17 mouse cellular contexts compared by ENCODE assay signal in genomic region chr17:67723175-67724067, GRCm38 (mm10). TPM values are rescaled to one million over a fixed set of nuclear protein-coding genes. Genes with fewer than 3 reads are reported as not detected.
A peak's percentile ranks its signal among the peaks of the same experiment; 100 is the strongest.
DNase-seq lines count a peak whose midpoint lies in the region; ATAC-seq and TF ChIP-seq lines count a peak whose summit lies in the region.
"Had no signal": no experiment of that assay in that cellular context is flagged by ENCODE, and none has a peak within 500 bp of the region (broad histone marks: within the 10 kb centered on the region; RNA-seq: fewer than 3 reads in every experiment).

No protein-coding gene starts in this region.

- 0 out of 2 replicates have a peak, but pooled peaks have one; percentile 24 for ATAC-seq in hindbrain, embryonic 15.5 days (ENCODE audit: low FRiP score, low read depth)
- no peak for ATAC-seq in hindbrain, embryonic 11.5 days (ENCODE audit: low FRiP score)
- ATAC-seq in midbrain, postnatal 0 days (ENCODE audit: low FRiP score): no peak
- no peak for ATAC-seq in midbrain, embryonic 14.5 days (ENCODE audit: low FRiP score, low TSS enrichment)
- ATAC-seq in hindbrain, embryonic 16.5 days: peak; percentile 73
- ATAC-seq in stomach, embryonic 15.5 days (ENCODE audit: insufficient read depth, low FRiP score, low read depth): no peak
- ATAC-seq: liver, postnatal 0 days had no signal

- no peak overlapping the region for H3K4me3 ChIP-seq in hindbrain, embryonic 15.5 days
- no peak overlapping the region for H3K4me3 ChIP-seq in hindbrain, embryonic 11.5 days (ENCODE audit: low read depth, low read length)
- no peak overlapping the region for H3K4me3 ChIP-seq in midbrain, postnatal 0 days (ENCODE audit: low read depth, low read length)
- H3K4me3 ChIP-seq in midbrain, embryonic 14.5 days (replicated peaks; ENCODE audit: low read depth, low read length): no peak overlapping the region
- no peak overlapping the region for H3K4me3 ChIP-seq in hindbrain, embryonic 16.5 days (ENCODE audit: low read length)
- no peak overlapping the region for H3K4me3 ChIP-seq in stomach, embryonic 15.5 days (replicated peaks)

- no peak for DNase-seq in hindbrain, embryonic 11.5 days (ENCODE audit: low spot score)
- DNase-seq in midbrain, postnatal 0 days (ENCODE audit: low spot score): peak; percentile 38
- no peak for DNase-seq in midbrain, embryonic 14.5 days
- DNase-seq in left cerebral cortex, adult 18-20 months (ENCODE audit: low spot score in 2 of 2): no peak
- DNase-seq: cerebellum, adult 9-11 months; embryo, embryonic 11 days; gastrocnemius, postnatal 14 days; kidney, adult 2 months; kidney, postnatal 14 days; liver; liver, postnatal 0 days; spleen, adult 18-20 months; thymus, postnatal 36 days had no signal

- no peak for TF ChIP-seq CTCF in midbrain, postnatal 0 days (IDR thresholded peaks at IDR 0.05)

- H3K4me2 ChIP-seq in hindbrain, embryonic 15.5 days: no peak overlapping the region
- no peak overlapping the region for H3K4me2 ChIP-seq in hindbrain, embryonic 11.5 days (replicated peaks; ENCODE audit: low read depth, low read length)
- H3K4me2 ChIP-seq in midbrain, postnatal 0 days (ENCODE audit: low read depth, low read length, poor library complexity, severe bottlenecking): no peak overlapping the region
- H3K4me2 ChIP-seq in midbrain, embryonic 14.5 days (ENCODE audit: low read length): no peak overlapping the region
- H3K4me2 ChIP-seq in hindbrain, embryonic 16.5 days (ENCODE audit: low read length): no peak overlapping the region
- no peak overlapping the region for H3K4me2 ChIP-seq in stomach, embryonic 15.5 days

- H3K9ac ChIP-seq in hindbrain, embryonic 15.5 days: no peak overlapping the region
- H3K9ac ChIP-seq in hindbrain, embryonic 11.5 days (ENCODE audit: low read depth, low read length): no peak overlapping the region
- no peak overlapping the region for H3K9ac ChIP-seq in midbrain, postnatal 0 days (replicated peaks; ENCODE audit: low read length, poor library complexity, severe bottlenecking)
- no peak overlapping the region for H3K9ac ChIP-seq in midbrain, embryonic 14.5 days (replicated peaks; ENCODE audit: low read length)
- H3K9ac ChIP-seq in hindbrain, embryonic 16.5 days (ENCODE audit: low read depth, low read length): no peak overlapping the region
- H3K9ac ChIP-seq in stomach, embryonic 15.5 days: no peak overlapping the region
- H3K9ac ChIP-seq: liver, postnatal 0 days had no signal

- H3K27me3 ChIP-seq in hindbrain, embryonic 15.5 days: no peaks in the 10 kb centered on the region
- H3K27me3 ChIP-seq in hindbrain, embryonic 11.5 days (ENCODE audit: control insufficient read depth, insufficient read depth, low read length): no peaks in the 10 kb centered on the region
- no peaks in the 10 kb centered on the region for H3K27me3 ChIP-seq in midbrain, postnatal 0 days (ENCODE audit: insufficient read depth, low read length)
- no peaks in the 10 kb centered on the region for H3K27me3 ChIP-seq in midbrain, embryonic 14.5 days (ENCODE audit: control insufficient read depth, insufficient read depth, low read length)
- no peaks in the 10 kb centered on the region for H3K27me3 ChIP-seq in hindbrain, embryonic 16.5 days (replicated peaks; ENCODE audit: control insufficient read depth, insufficient read depth, low read length)
- H3K27me3 ChIP-seq in stomach, embryonic 15.5 days (replicated peaks): no peaks in the 10 kb centered on the region
- H3K27me3 ChIP-seq: megakaryocyte, embryonic 14.5 days had no signal

- H3K4me1 ChIP-seq in hindbrain, embryonic 15.5 days (replicated peaks): peaks cover 10% of the 10 kb centered on the region
- H3K4me1 ChIP-seq in hindbrain, embryonic 11.5 days (replicated peaks; ENCODE audit: control insufficient read depth, insufficient read depth, low read length): no peaks in the 10 kb centered on the region
- H3K4me1 ChIP-seq in midbrain, postnatal 0 days (ENCODE audit: insufficient read depth, low read length): no peaks in the 10 kb centered on the region
- no peaks in the 10 kb centered on the region for H3K4me1 ChIP-seq in midbrain, embryonic 14.5 days (ENCODE audit: control insufficient read depth, insufficient read depth, low read length)
- H3K4me1 ChIP-seq in hindbrain, embryonic 16.5 days (ENCODE audit: control insufficient read depth, insufficient read depth, low read depth, low read length): no peaks in the 10 kb centered on the region; the same call in 1 of the 2 replicates
- H3K4me1 ChIP-seq in stomach, embryonic 15.5 days: 0 out of 2 replicates have a peak, but pooled peaks cover 3% of the 10 kb centered on the region
- H3K4me1 ChIP-seq: megakaryocyte, embryonic 14.5 days had no signal

- H3K36me3 ChIP-seq in hindbrain, embryonic 15.5 days: no peaks in the 10 kb centered on the region
- H3K36me3 ChIP-seq in hindbrain, embryonic 11.5 days (ENCODE audit: control insufficient read depth, insufficient read depth, low read length): no peaks in the 10 kb centered on the region
- no peaks in the 10 kb centered on the region for H3K36me3 ChIP-seq in midbrain, postnatal 0 days (ENCODE audit: insufficient read depth, low read length)
- no peaks in the 10 kb centered on the region for H3K36me3 ChIP-seq in midbrain, embryonic 14.5 days (ENCODE audit: control insufficient read depth, insufficient read depth, low read length)
- no peaks in the 10 kb centered on the region for H3K36me3 ChIP-seq in hindbrain, embryonic 16.5 days (ENCODE audit: control insufficient read depth, insufficient read depth, low read length)
- no peaks in the 10 kb centered on the region for H3K36me3 ChIP-seq in stomach, embryonic 15.5 days

- H3K27ac ChIP-seq in hindbrain, embryonic 15.5 days (replicated peaks): no peak overlapping the region
- H3K27ac ChIP-seq in hindbrain, embryonic 11.5 days (ENCODE audit: low read depth, low read length): no peak overlapping the region
- H3K27ac ChIP-seq in midbrain, postnatal 0 days (ENCODE audit: low read depth, low read length): no peak overlapping the region
- no peak overlapping the region for H3K27ac ChIP-seq in midbrain, embryonic 14.5 days (replicated peaks; ENCODE audit: low read depth, low read length)
- peak overlapping the region; percentile 44 for H3K27ac ChIP-seq in hindbrain, embryonic 16.5 days (ENCODE audit: low read depth, low read length)
- H3K27ac ChIP-seq in stomach, embryonic 15.5 days: peak overlapping the region; percentile 35; the same call in 1 of the 2 replicates

- whole genome bisulfite sequencing in hindbrain, embryonic 15.5 days: 60% methylated on average over 14 of the region's 14 CpGs
- 81% methylated on average over 14 of the region's 14 CpGs for WGBS in hindbrain, embryonic 11.5 days
- WGBS in midbrain, postnatal 0 days: 79% methylated on average over 14 of the region's 14 CpGs
- WGBS in midbrain, embryonic 14.5 days: 79% methylated on average over 14 of the region's 14 CpGs
- WGBS in hindbrain, embryonic 16.5 days: 61% methylated on average over 14 of the region's 14 CpGs
- WGBS in stomach, embryonic 15.5 days: 55% methylated on average over 14 of the region's 14 CpGs

- no peaks in the 10 kb centered on the region for H3K9me3 ChIP-seq in hindbrain, embryonic 15.5 days
- H3K9me3 ChIP-seq in hindbrain, embryonic 11.5 days (ENCODE audit: control insufficient read depth, low read length): no peaks in the 10 kb centered on the region
- no peaks in the 10 kb centered on the region for H3K9me3 ChIP-seq in midbrain, postnatal 0 days (ENCODE audit: low read length)
- H3K9me3 ChIP-seq in midbrain, embryonic 14.5 days (ENCODE audit: control insufficient read depth, low read length): no peaks in the 10 kb centered on the region
- H3K9me3 ChIP-seq in hindbrain, embryonic 16.5 days (ENCODE audit: control insufficient read depth, low read length): no peaks in the 10 kb centered on the region
- no peaks in the 10 kb centered on the region for H3K9me3 ChIP-seq in stomach, embryonic 15.5 days

RNA-seq across cellular contexts. Expression of gene Lama1, which starts 26.4 kb away (rescaled TPM):
- polyA plus RNA-seq in hindbrain, embryonic 15.5 days (2015; fragmentation: Nextera tagmentation; extraction: Ambion mirVana): 6.1 and 7.6 TPM in 2 replicates
- polyA plus RNA-seq in hindbrain, embryonic 11.5 days (2014; fragmentation: Nextera tagmentation; extraction: Ambion mirVana): 15.5 and 22.1 TPM in 2 replicates
- 19.0 and 22.1 TPM in 2 replicates for total RNA-seq in midbrain, postnatal 0 days (2014; rRNA removed)
- 3.8 and 3.9 TPM in 2 replicates for polyA plus RNA-seq in midbrain, postnatal 0 days (2015; fragmentation: Nextera tagmentation; extraction: Ambion mirVana)
- 3.2 and 10.1 TPM in 2 replicates for polyA plus RNA-seq in midbrain, embryonic 14.5 days (2014; fragmentation: Nextera tagmentation; extraction: Ambion mirVana)
- 6.0 and 8.9 TPM in 2 replicates for polyA plus RNA-seq in hindbrain, embryonic 16.5 days (2015; fragmentation: Nextera tagmentation; extraction: Ambion mirVana)
- polyA plus RNA-seq in stomach, embryonic 15.5 days (2015; fragmentation: Nextera tagmentation; extraction: Ambion mirVana): 4.3 and 4.4 TPM in 2 replicates
- 1 to 10 TPM; 3.8 to 6.0 TPM for total RNA-seq in left cerebral cortex, adult 18-20 months (2021)

Comparison
In these comparisons a context has a peak if more than half of its experiments do, and no peak if none do; other contexts are left out.
1. ATAC-seq: peak in hindbrain, embryonic 15.5 days (single experiment) and hindbrain, embryonic 16.5 days (single experiment); none in hindbrain, embryonic 11.5 days (single experiment), midbrain, postnatal 0 days (single experiment), midbrain, embryonic 14.5 days (single experiment) and stomach, embryonic 15.5 days (single experiment).
2. H3K27ac ChIP-seq: peak in hindbrain, embryonic 16.5 days (single experiment) and stomach, embryonic 15.5 days (single experiment); none in hindbrain, embryonic 15.5 days (single experiment), hindbrain, embryonic 11.5 days (single experiment), midbrain, postnatal 0 days (single experiment) and midbrain, embryonic 14.5 days (single experiment).